In genomic region chr7:97580843-97581214, GRCm38 (mm10) we compare ENCODE assay signal across 8 mouse cellular contexts. TPM values are rescaled to one million over a fixed set of nuclear protein-coding genes. Genes with fewer than 3 reads are reported as not detected.
DNase-seq lines count a peak whose midpoint lies in the region; ATAC-seq and TF ChIP-seq lines count a peak whose summit lies in the region.

No protein-coding gene starts in this region.

- peak; percentile 90 for DNase-seq in CD4-positive helper T cell, adult 2 months (ENCODE audit: low read depth, low spot score)
- peak; percentile 83 for DNase-seq in liver, adult 2 months (ENCODE audit: extremely low read depth, low read depth, low spot score)

- no peak for TF ChIP-seq CTCF in bone marrow macrophage, adult 2 months (IDR thresholded peaks at IDR 0.05; ENCODE audit: low read depth, low read length)
- TF ChIP-seq CTCF in liver, adult 2 months (IDR thresholded peaks at IDR 0.05; ENCODE audit: low read depth, low read length) = peak; percentile 26; the same call in 1 of the 2 replicates

- no peaks in the 10 kb centered on the region for H3K27me3 ChIP-seq in erythroblast, embryonic 14.5 days (ENCODE audit: control insufficient read depth)
- H3K27me3 ChIP-seq in heart, embryonic 11.5 days (ENCODE audit: control insufficient read depth, insufficient read depth, low read length) = no peaks in the 10 kb centered on the region
- no peaks in the 10 kb centered on the region for H3K27me3 ChIP-seq in kidney, embryonic 16.5 days (ENCODE audit: insufficient read depth, low read length)
- no peaks in the 10 kb centered on the region for H3K27me3 ChIP-seq in liver, adult 2 months (ENCODE audit: control insufficient read depth, insufficient read depth, low read length)
- no peaks in the 10 kb centered on the region for H3K27me3 ChIP-seq in myocyte (ENCODE audit: control insufficient read depth, insufficient read depth, insufficient read length)
- H3K27me3 ChIP-seq in stomach, embryonic 15.5 days (replicated peaks) = no peaks in the 10 kb centered on the region

- H3ac ChIP-seq in myocyte (ENCODE audit: control insufficient read depth, insufficient read length) = peak overlapping the region; percentile 51

- peaks cover 10% of the 10 kb centered on the region; the same call in 1 of the 2 replicates for H3K79me2 ChIP-seq in liver, adult 2 months (ENCODE audit: control insufficient read depth, insufficient read depth, low read length)
- H3K79me2 ChIP-seq in myocyte (ENCODE audit: control insufficient read depth, insufficient read depth) = peaks cover 56% of the 10 kb centered on the region

- peak overlapping the region; percentile 90 for H3K4me2 ChIP-seq in heart, embryonic 11.5 days
- H3K4me2 ChIP-seq in kidney, embryonic 16.5 days (replicated peaks; ENCODE audit: low read depth, low read length) = peak overlapping the region; percentile 88
- peak overlapping the region; percentile 95 for H3K4me2 ChIP-seq in myocyte (ENCODE audit: low read depth)
- peak overlapping the region; percentile 82 for H3K4me2 ChIP-seq in stomach, embryonic 15.5 days

- TF ChIP-seq POLR2A in bone marrow macrophage, adult 2 months (IDR thresholded peaks at IDR 0.05; ENCODE audit: borderline replicate concordance, low read depth, low read length) = no peak
- TF ChIP-seq POLR2A in liver, adult 2 months (IDR thresholded peaks at IDR 0.05; ENCODE audit: extremely low read depth, insufficient read depth, low read length) = peak; percentile 25; the same call in 1 of the 2 replicates
- TF ChIP-seq POLR2A in myocyte (IDR thresholded peaks at IDR 0.05; ENCODE audit: insufficient read length, low read depth) = peak; percentile 67

- peak; percentile 44 for ATAC-seq in heart, embryonic 11.5 days (replicated peaks; ENCODE audit: insufficient number of reproducible peaks, low FRiP score, low TSS enrichment)
- ATAC-seq in kidney, embryonic 16.5 days (ENCODE audit: low FRiP score, low TSS enrichment) = peak; percentile 62
- ATAC-seq in stomach, embryonic 15.5 days (ENCODE audit: insufficient read depth, low FRiP score, low read depth) = peak; percentile 44

- 0% methylated on average over 11 of the region's 11 CpGs for WGBS in heart, embryonic 11.5 days (ENCODE audit: insufficient replicate concordance)
- WGBS in kidney, embryonic 16.5 days = under 1% methylated on average over 11 of the region's 11 CpGs
- 2% methylated on average over 11 of the region's 11 CpGs for WGBS in liver, adult 2 months
- WGBS in stomach, embryonic 15.5 days = under 1% methylated on average over 11 of the region's 11 CpGs

- no peaks in the 10 kb centered on the region; the same call in 1 of the 2 replicates for H3K4me1 ChIP-seq in bone marrow macrophage, adult 2 months (ENCODE audit: control insufficient read depth, insufficient read depth, low read length)
- peaks cover 40% of the 10 kb centered on the region for H3K4me1 ChIP-seq in erythroblast, embryonic 14.5 days (ENCODE audit: control insufficient read depth)
- H3K4me1 ChIP-seq in heart, embryonic 11.5 days (ENCODE audit: control insufficient read depth, insufficient read depth, low read length) = peaks cover 9% of the 10 kb centered on the region; the same call in 1 of the 2 replicates
- H3K4me1 ChIP-seq in kidney, embryonic 16.5 days (ENCODE audit: insufficient read depth, low read length) = peaks cover 10% of the 10 kb centered on the region
- H3K4me1 ChIP-seq in liver, adult 2 months (ENCODE audit: control insufficient read depth, insufficient read depth, low read length) = peaks cover 7% of the 10 kb centered on the region; the same call in 1 of the 2 replicates
- 0 out of 2 replicates have a peak, but pooled peaks cover 4% of the 10 kb centered on the region for H3K4me1 ChIP-seq in stomach, embryonic 15.5 days

- H3K36me3 ChIP-seq in erythroblast, embryonic 14.5 days (ENCODE audit: control insufficient read depth) = no peaks in the 10 kb centered on the region
- H3K36me3 ChIP-seq in heart, embryonic 11.5 days (ENCODE audit: control insufficient read depth, insufficient read depth, low read length) = no peaks in the 10 kb centered on the region
- no peaks in the 10 kb centered on the region for H3K36me3 ChIP-seq in kidney, embryonic 16.5 days (ENCODE audit: insufficient read depth, low read length)
- H3K36me3 ChIP-seq in liver, adult 2 months (ENCODE audit: control insufficient read depth, insufficient read depth, low read length) = no peaks in the 10 kb centered on the region
- no peaks in the 10 kb centered on the region for H3K36me3 ChIP-seq in myocyte (ENCODE audit: control insufficient read depth, insufficient read depth)
- no peaks in the 10 kb centered on the region for H3K36me3 ChIP-seq in stomach, embryonic 15.5 days

- H3K27ac ChIP-seq in bone marrow macrophage, adult 2 months (ENCODE audit: insufficient read depth, low read depth, low read length) = peak overlapping the region; percentile 79
- H3K27ac ChIP-seq in heart, embryonic 11.5 days (ENCODE audit: low read depth, low read length) = peak overlapping the region; percentile 94
- H3K27ac ChIP-seq in kidney, embryonic 16.5 days (ENCODE audit: low read length) = peak overlapping the region; percentile 97
- peak overlapping the region; percentile 79; the same call in 1 of the 2 replicates for H3K27ac ChIP-seq in liver, adult 2 months (replicated peaks; ENCODE audit: insufficient read depth, low read depth, low read length)
- peak overlapping the region; percentile 99 for H3K27ac ChIP-seq in stomach, embryonic 15.5 days

- H3K4me3 ChIP-seq in bone marrow macrophage, adult 2 months (ENCODE audit: insufficient read depth, low read length) = peak overlapping the region; percentile 84
- H3K4me3 ChIP-seq in erythroblast, embryonic 14.5 days (replicated peaks) = peak overlapping the region; percentile 100
- peak overlapping the region; percentile 100 for H3K4me3 ChIP-seq in heart, embryonic 11.5 days (ENCODE audit: low read depth, low read length)
- H3K4me3 ChIP-seq in kidney, embryonic 16.5 days (ENCODE audit: low read length) = peak overlapping the region; percentile 99
- H3K4me3 ChIP-seq in liver, adult 2 months (ENCODE audit: insufficient read depth, low read depth, low read length) = peak overlapping the region; percentile 89
- peak overlapping the region; percentile 83 for H3K4me3 ChIP-seq in myocyte
- H3K4me3 ChIP-seq in stomach, embryonic 15.5 days (replicated peaks) = peak overlapping the region; percentile 100

- H3K9me3 ChIP-seq in erythroblast, embryonic 14.5 days (ENCODE audit: control insufficient read depth, low read length) = no peaks in the 10 kb centered on the region
- H3K9me3 ChIP-seq in heart, embryonic 11.5 days (replicated peaks; ENCODE audit: control insufficient read depth, low read length) = no peaks in the 10 kb centered on the region
- H3K9me3 ChIP-seq in kidney, embryonic 16.5 days (ENCODE audit: low read length) = peaks cover 3% of the 10 kb centered on the region
- H3K9me3 ChIP-seq in stomach, embryonic 15.5 days = no peaks in the 10 kb centered on the region

- peak overlapping the region; percentile 100 for H3K9ac ChIP-seq in heart, embryonic 11.5 days (ENCODE audit: low read depth, low read length)
- peak overlapping the region; percentile 99 for H3K9ac ChIP-seq in kidney, embryonic 16.5 days (replicated peaks; ENCODE audit: low read length)
- H3K9ac ChIP-seq in liver, adult 2 months (ENCODE audit: low read depth, low read length) = peak overlapping the region; percentile 96; the same call in 1 of the 2 replicates
- peak overlapping the region; percentile 99; the same call in 1 of the 2 replicates for H3K9ac ChIP-seq in stomach, embryonic 15.5 days

TF ChIP-seq in myocyte, 11 proteins besides CTCF, POLR2A, EP300 and RAD21:
- TF ChIP-seq SRF (IDR thresholded peaks at IDR 0.05; ENCODE audit: control insufficient read depth, insufficient read length, low read depth) (peak; percentile 81), TCF3 (IDR thresholded peaks at IDR 0.05; ENCODE audit: insufficient read length, low read depth) (no peak), POLR2AphosphoS2 (IDR thresholded peaks at IDR 0.05; ENCODE audit: insufficient read length, low read depth) (peak; percentile 58)

RNA-seq across cellular contexts. Expression of gene Rsf1, which starts 1.1 kb away (rescaled TPM):
- 23.1 and 31.4 TPM in 2 replicates for polyA plus RNA-seq in bone marrow macrophage, adult 2 months (2012; ENCODE audit: insufficient read depth, insufficient read length, missing spikeins)
- polyA plus RNA-seq in erythroblast, embryonic 14.5 days (2012) = 0.53 and 0.68 TPM in 2 replicates
- 13.3 and 16.2 TPM in 2 replicates for polyA plus RNA-seq in heart, embryonic 11.5 days (2014; fragmentation: Nextera tagmentation; extraction: Ambion mirVana)
- polyA plus RNA-seq in kidney, embryonic 16.5 days (2015; fragmentation: Nextera tagmentation; extraction: Ambion mirVana) = 18.8 and 20.9 TPM in 2 replicates
- 7.4 and 8.0 TPM in 2 replicates for total RNA-seq in liver, adult 2 months (2014; rRNA removed)
- polyA plus RNA-seq in liver, adult 2 months (2012; rRNA removed) = 0.93 and 1.2 TPM in 2 replicates
- polyA plus RNA-seq in myocyte (2012; fragmentation: generic; extraction: Trizol) = 4.3 TPM
- 19.5 and 22.9 TPM in 2 replicates for polyA plus RNA-seq in stomach, embryonic 15.5 days (2015; fragmentation: Nextera tagmentation; extraction: Ambion mirVana)

RNA-seq across cellular contexts. Expression of gene Aamdc, which starts 1.5 kb away (rescaled TPM):
- 15.9 and 20.6 TPM in 2 replicates for polyA plus RNA-seq in bone marrow macrophage, adult 2 months (2012; ENCODE audit: insufficient read depth, insufficient read length, missing spikeins)
- polyA plus RNA-seq in erythroblast, embryonic 14.5 days (2012) = 0.17 and 0.63 TPM in 2 replicates
- 34.1 and 37.0 TPM in 2 replicates for polyA plus RNA-seq in heart, embryonic 11.5 days (2014; fragmentation: Nextera tagmentation; extraction: Ambion mirVana)
- 57.5 and 58.5 TPM in 2 replicates for polyA plus RNA-seq in kidney, embryonic 16.5 days (2015; fragmentation: Nextera tagmentation; extraction: Ambion mirVana)
- total RNA-seq in liver, adult 2 months (2014; rRNA removed) = 33.7 and 45.0 TPM in 2 replicates
- 23.9 and 24.9 TPM in 2 replicates for polyA plus RNA-seq in liver, adult 2 months (2012; rRNA removed)
- polyA plus RNA-seq in myocyte (2012; fragmentation: generic; extraction: Trizol) = 127 TPM
- 51.9 and 55.5 TPM in 2 replicates for polyA plus RNA-seq in stomach, embryonic 15.5 days (2015; fragmentation: Nextera tagmentation; extraction: Ambion mirVana)

Comparison
In these comparisons a context has a peak if more than half of its experiments do, and no peak if none do; other contexts are left out.
1. Peak in every context shown above with its lines: DNase-seq, ATAC-seq, H3K4me3 ChIP-seq and H3K27ac ChIP-seq.
2. RNA of gene Aamdc, which starts 1.5 kb away (polyA plus RNA-seq): 127 TPM in myocyte (single experiment), 57.5 to 58.5 TPM in kidney, embryonic 16.5 days, 51.9 to 55.5 TPM in stomach, embryonic 15.5 days, 34.1 to 37.0 TPM in heart, embryonic 11.5 days, 23.9 to 24.9 TPM in liver, adult 2 months and 15.9 to 20.6 TPM in bone marrow macrophage, adult 2 months; 0.17 to 0.63 TPM in erythroblast, embryonic 14.5 days; every median in the first group is over 10 times any median in the second.